Mouse (Mus musculus): Measurements from ENCODE around the gene Slc7a15. TPM values are rescaled to one million over a fixed set of nuclear protein-coding genes. Genes with fewer than 3 reads are reported as not detected.

Slc7a15 gene
- polyA plus RNA-seq, 1 experiment = 244 TPM

DNA sequence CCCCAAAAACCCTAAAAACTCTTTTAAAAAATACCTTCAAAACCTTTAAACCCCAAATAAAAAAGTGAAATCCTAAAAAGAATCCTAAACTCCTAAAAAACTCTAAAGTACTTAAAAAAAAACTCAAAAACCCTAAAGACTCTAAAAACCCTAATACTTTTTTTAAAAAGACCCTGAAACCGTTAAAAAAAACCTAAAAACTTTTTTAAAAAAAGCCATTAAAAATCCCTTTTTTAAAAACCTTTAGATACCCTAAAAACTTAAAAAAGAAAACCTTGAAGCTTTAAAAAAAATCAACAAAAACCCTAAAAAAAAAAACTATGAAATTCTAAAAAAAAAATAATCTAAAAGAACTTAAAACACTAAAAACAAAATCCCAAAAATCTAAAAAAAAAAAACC lies 35.4 kb upstream of the Slc7a15 start:
- H3K4me3 ChIP-seq (ENCODE audit: low read depth, low read length) = no peak overlapping the region
- no peak for TF ChIP-seq CTCF (IDR thresholded peaks at IDR 0.05; ENCODE audit: extremely low read depth, insufficient read length, insufficient replicate concordance, low read depth, low read length)
- H3K27ac ChIP-seq (ENCODE audit: insufficient read depth, low read depth, low read length) = no peak overlapping the region
- H3K36me3 ChIP-seq (ENCODE audit: control insufficient read depth, insufficient read depth, low read length) = no peaks in the 10 kb centered on the region
- WGBS = 97% methylated on average over 1 of the region's 1 CpGs
- H3K27me3 ChIP-seq (ENCODE audit: control insufficient read depth, insufficient read depth, low read length) = no peaks in the 10 kb centered on the region
- no peaks in the 10 kb centered on the region; the same call in 1 of the 2 replicates for H3K4me1 ChIP-seq (ENCODE audit: control insufficient read depth, insufficient read depth, insufficient read length, low read length)

DNA sequence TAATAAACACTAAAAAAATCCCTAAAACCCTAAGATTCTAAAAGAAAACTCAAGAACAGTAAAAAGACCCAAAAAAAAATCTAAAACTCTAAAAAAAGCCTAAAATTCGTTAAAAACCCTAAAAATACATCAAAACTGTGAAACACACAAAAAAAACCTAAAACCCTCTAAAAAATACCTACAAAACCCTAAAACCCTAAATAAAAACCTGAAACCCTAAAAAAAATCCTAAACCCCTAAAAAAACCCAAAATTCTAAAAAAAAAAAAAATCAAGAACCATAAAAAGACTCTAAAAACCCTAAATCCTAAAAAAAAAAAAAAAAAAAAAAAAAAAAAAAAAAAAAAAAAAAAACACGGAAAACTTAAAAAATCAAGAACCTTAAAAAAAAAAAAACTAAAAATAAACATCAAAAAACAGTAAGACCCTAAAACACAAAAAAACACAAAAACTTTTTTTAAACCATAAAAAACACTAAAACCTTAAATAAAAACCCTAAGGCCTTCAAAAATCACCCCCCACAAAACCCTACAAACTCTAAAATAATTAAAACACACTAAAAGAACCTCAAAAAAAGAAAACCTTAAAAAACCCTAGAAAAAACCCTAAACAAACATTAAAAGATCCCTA lies 34.0 kb upstream of the Slc7a15 start:
- 94% methylated on average over 2 of the region's 2 CpGs for WGBS
- Histone ChIP-seq H3K27me3 (ENCODE audit: control insufficient read depth, insufficient read depth, low read length) (no peaks in the 10 kb centered on the region), H3K27ac (ENCODE audit: insufficient read depth, low read depth, low read length) (no peak overlapping the region), H3K36me3 (ENCODE audit: control insufficient read depth, insufficient read depth, low read length) (no peaks in the 10 kb centered on the region), H3K4me1 (ENCODE audit: control insufficient read depth, insufficient read depth, insufficient read length, low read length) (no peaks in the 10 kb centered on the region), H3K4me3 (ENCODE audit: low read depth, low read length) (no peak overlapping the region)
- no peak for TF ChIP-seq CTCF (IDR thresholded peaks at IDR 0.05; ENCODE audit: extremely low read depth, insufficient read length, insufficient replicate concordance, low read depth, low read length)
- no peak for TF ChIP-seq POLR2A (IDR thresholded peaks at IDR 0.05; ENCODE audit: low read depth, low read length)

DNA sequence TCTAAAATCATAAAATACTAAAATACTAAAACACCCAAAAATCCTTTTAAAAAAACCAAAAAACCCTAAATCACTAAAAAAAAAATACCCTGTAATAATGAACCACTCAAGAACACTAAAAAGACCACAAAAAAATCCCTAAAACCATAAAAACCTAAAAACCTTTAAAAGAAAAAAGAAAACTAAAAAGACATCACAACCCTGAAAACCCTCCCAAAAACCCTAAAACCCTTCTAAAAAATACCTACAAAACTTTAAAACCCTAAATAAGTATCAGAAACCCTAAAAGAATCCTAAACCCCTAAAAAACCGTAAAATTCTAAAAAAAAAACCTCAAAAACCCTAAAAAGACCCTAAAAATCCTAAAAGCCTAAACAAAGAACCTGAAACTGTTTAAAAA lies 32.8 kb upstream of the Slc7a15 start:
- 97% methylated on average over 1 of the region's 1 CpGs for WGBS
- H3K27me3 ChIP-seq (ENCODE audit: control insufficient read depth, insufficient read depth, low read length) = no peaks in the 10 kb centered on the region
- H3K4me1 ChIP-seq (ENCODE audit: control insufficient read depth, insufficient read depth, insufficient read length, low read length) = no peaks in the 10 kb centered on the region
- TF ChIP-seq CTCF (IDR thresholded peaks at IDR 0.05; ENCODE audit: extremely low read depth, insufficient read length, insufficient replicate concordance, low read depth, low read length) (no peak), POLR2A (IDR thresholded peaks at IDR 0.05; ENCODE audit: low read depth, low read length) (no peak)
- no peak overlapping the region for H3K4me3 ChIP-seq (ENCODE audit: low read depth, low read length)
- no peak overlapping the region for H3K27ac ChIP-seq (ENCODE audit: insufficient read depth, low read depth, low read length)
- no peaks in the 10 kb centered on the region for H3K36me3 ChIP-seq (ENCODE audit: control insufficient read depth, insufficient read depth, low read length)

DNA sequence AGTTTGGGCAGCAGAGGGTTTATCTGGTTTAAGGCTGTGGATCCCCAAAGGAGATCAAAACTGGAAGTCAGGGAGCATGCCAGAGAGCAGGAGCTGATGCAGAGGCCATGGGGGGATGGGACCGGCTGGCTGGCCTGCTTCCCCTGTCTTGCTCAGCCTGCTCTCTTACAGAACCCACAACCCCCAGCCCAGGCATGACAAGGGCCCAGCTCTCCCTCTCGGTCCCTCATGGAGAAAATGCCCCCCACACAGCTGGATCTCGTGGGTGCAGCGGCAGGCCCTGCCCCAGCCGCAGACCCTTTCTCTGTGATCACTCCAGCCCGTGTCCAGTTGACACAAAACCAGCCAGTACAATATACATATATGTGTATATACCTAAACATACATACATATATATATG lies 30.7 kb upstream of the Slc7a15 start:
- whole genome bisulfite sequencing = 97% methylated on average over 6 of the region's 6 CpGs
- TF ChIP-seq POLR2A (IDR thresholded peaks at IDR 0.05; ENCODE audit: low read depth, low read length) = no peak
- no peak for TF ChIP-seq CTCF (IDR thresholded peaks at IDR 0.05; ENCODE audit: extremely low read depth, insufficient read length, insufficient replicate concordance, low read depth, low read length)
- Histone ChIP-seq H3K27ac (ENCODE audit: insufficient read depth, low read depth, low read length) (no peak overlapping the region), H3K4me3 (ENCODE audit: low read depth, low read length) (no peak overlapping the region), H3K36me3 (ENCODE audit: control insufficient read depth, insufficient read depth, low read length) (no peaks in the 10 kb centered on the region), H3K4me1 (ENCODE audit: control insufficient read depth, insufficient read depth, insufficient read length, low read length) (no peaks in the 10 kb centered on the region), H3K27me3 (ENCODE audit: control insufficient read depth, insufficient read depth, low read length) (no peaks in the 10 kb centered on the region)

DNA sequence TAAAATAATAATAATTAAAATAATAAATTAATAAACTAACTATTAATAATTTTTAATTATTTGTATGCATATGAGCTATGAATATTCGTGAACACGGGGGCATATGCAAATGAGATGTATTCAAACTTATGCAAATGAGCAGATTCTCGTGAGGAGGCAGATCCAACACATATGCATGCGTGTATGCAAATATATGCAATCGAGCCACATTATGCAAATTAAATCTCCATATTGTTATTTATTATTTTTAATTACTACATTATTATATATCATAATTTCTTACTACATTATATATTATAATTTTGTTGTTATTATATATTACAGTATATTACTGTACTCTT lies 21.8 kb upstream of the Slc7a15 start:
- H3K4me1 ChIP-seq (ENCODE audit: control insufficient read depth, insufficient read depth, insufficient read length, low read length) = no peaks in the 10 kb centered on the region
- H3K36me3 ChIP-seq (ENCODE audit: control insufficient read depth, insufficient read depth, low read length) = no peaks in the 10 kb centered on the region
- no peak overlapping the region for H3K4me3 ChIP-seq (ENCODE audit: low read depth, low read length)
- no peak overlapping the region for H3K27ac ChIP-seq (ENCODE audit: insufficient read depth, low read depth, low read length)
- WGBS = 96% methylated on average over 5 of the region's 5 CpGs
- no peaks in the 10 kb centered on the region for H3K27me3 ChIP-seq (ENCODE audit: control insufficient read depth, insufficient read depth, low read length)
- TF ChIP-seq CTCF (IDR thresholded peaks at IDR 0.05; ENCODE audit: extremely low read depth, insufficient read length, insufficient replicate concordance, low read depth, low read length) = no peak
- no peak for TF ChIP-seq POLR2A (IDR thresholded peaks at IDR 0.05; ENCODE audit: low read depth, low read length)

DNA sequence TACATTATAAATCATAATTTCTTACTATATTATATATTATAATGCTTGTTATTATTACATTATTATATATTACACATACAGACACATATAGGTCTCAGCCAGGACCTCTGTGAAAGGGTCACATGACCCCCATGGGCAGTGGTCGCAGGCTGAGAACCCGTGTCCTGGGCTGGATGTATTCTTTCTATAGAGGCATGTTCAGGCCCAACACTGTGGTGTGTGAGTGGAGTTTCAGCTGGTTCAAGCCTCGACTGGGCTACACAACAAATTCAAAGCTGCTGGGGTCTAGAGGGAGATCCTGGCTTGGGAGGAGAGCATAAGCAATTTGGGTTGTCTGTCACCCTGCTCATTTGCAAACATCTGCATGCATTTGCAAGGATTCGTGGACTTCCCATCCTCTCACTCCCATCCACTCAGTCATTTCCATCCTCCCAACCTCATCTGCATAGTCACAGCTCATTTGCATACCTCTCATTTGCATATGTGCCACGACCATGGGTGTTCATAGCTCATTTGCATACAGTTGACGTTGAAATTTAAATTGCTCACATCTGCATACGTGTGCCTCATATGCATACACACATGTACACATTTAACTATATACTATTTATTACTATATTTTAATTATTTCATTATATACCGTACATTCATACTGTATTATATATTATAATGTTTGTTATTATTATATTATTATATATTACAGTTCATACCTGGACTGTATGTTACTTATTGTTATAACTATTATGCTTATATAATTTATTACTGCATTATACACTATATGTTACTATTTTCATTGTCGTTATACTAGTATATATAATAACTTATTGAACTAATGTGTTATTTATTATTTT lies 21.2 kb upstream of the Slc7a15 start:
- no peak for TF ChIP-seq CTCF (IDR thresholded peaks at IDR 0.05; ENCODE audit: extremely low read depth, insufficient read length, insufficient replicate concordance, low read depth, low read length)
- no peak for TF ChIP-seq POLR2A (IDR thresholded peaks at IDR 0.05; ENCODE audit: low read depth, low read length)
- WGBS = 93% methylated on average over 9 of the region's 9 CpGs
- no peaks in the 10 kb centered on the region for H3K27me3 ChIP-seq (ENCODE audit: control insufficient read depth, insufficient read depth, low read length)
- no peak overlapping the region for H3K27ac ChIP-seq (ENCODE audit: insufficient read depth, low read depth, low read length)
- no peak overlapping the region for H3K4me3 ChIP-seq (ENCODE audit: low read depth, low read length)
- no peaks in the 10 kb centered on the region for H3K36me3 ChIP-seq (ENCODE audit: control insufficient read depth, insufficient read depth, low read length)
- no peaks in the 10 kb centered on the region for H3K4me1 ChIP-seq (ENCODE audit: control insufficient read depth, insufficient read depth, insufficient read length, low read length)

DNA sequence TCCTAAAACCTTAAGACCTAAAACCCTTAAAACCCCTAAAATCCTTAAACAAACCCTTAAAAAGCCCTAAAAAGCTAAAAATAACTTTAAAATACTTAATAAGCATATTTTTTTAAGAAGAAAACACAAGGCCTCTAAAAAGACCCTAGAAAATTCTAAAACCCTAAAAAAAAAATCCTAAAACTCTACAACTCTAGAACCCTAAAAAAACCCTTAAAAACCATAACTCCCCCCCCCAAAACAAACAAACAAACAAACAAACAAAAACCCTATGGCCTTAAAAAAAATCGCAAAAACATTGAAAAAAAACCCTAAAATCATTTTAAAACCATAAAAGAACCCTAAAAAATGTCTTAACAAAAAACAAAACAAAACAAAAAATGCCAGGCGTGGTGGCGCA lies 19.4 kb upstream of the Slc7a15 start:
- H3K4me1 ChIP-seq (ENCODE audit: control insufficient read depth, insufficient read depth, insufficient read length, low read length) = no peaks in the 10 kb centered on the region
- no peaks in the 10 kb centered on the region for H3K27me3 ChIP-seq (ENCODE audit: control insufficient read depth, insufficient read depth, low read length)
- H3K4me3 ChIP-seq (ENCODE audit: low read depth, low read length) = no peak overlapping the region
- H3K36me3 ChIP-seq (ENCODE audit: control insufficient read depth, insufficient read depth, low read length) = no peaks in the 10 kb centered on the region
- no peak overlapping the region for H3K27ac ChIP-seq (ENCODE audit: insufficient read depth, low read depth, low read length)
- 91% methylated on average over 3 of the region's 3 CpGs for WGBS
- TF ChIP-seq CTCF (IDR thresholded peaks at IDR 0.05; ENCODE audit: extremely low read depth, insufficient read length, insufficient replicate concordance, low read depth, low read length) (no peak), POLR2A (IDR thresholded peaks at IDR 0.05; ENCODE audit: low read depth, low read length) (no peak)
